Mouse (Mus musculus) splenic B cell, adult 2 months (primary cell): Measurements from ENCODE around the gene Znhit6.

Experiments
- DNase-seq: peaks from one replicate; pipeline ENCODE4 v3.0.0-alpha.2; 2011; ENCODE audit warnings: low read depth, low spot score
- H3K27me3 ChIP-seq: 2 replicates; pipeline ENCODE4 v1.6.1; 2012; ENCODE audit warnings: mild to moderate bottlenecking, low read length, moderate library complexity, mixed read lengths; ENCODE audit not compliant: control insufficient read depth, poor library complexity, insufficient read depth, severe bottlenecking
- H3K36me3 ChIP-seq: 2 replicates; pipeline ENCODE4 v1.6.1; 2012; ENCODE audit warnings: mild to moderate bottlenecking, low read length, moderate library complexity, mixed read lengths; ENCODE audit not compliant: control insufficient read depth, poor library complexity, insufficient read depth, severe bottlenecking

The Znhit6 gene

DNA sequence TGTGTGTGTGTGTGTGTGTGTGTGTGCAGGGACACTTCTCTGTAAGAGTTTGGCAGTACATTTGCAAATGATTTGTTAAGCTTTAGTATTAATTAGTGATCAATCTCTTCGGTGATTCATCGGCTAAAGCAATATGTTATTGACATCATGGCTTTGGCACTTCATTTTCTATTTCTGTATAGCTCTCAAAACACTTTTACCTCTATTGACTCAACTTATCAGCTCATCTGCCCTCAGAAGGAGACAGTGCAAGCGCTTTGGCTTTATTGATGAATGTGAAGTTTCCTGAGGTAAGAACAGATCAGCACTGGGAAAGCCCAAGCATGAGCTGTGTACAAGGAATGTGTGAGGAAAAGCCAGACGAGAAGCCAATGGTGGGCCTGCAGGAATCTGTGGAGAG, 45.2 kb downstream of the Znhit6 start:
- DNase-seq = no peak
- Histone ChIP-seq H3K36me3 (no peaks in the 10 kb centered on the region), H3K27me3 (0 out of 2 replicates have a peak, but pooled peaks cover 2% of the 10 kb centered on the region)

DNA sequence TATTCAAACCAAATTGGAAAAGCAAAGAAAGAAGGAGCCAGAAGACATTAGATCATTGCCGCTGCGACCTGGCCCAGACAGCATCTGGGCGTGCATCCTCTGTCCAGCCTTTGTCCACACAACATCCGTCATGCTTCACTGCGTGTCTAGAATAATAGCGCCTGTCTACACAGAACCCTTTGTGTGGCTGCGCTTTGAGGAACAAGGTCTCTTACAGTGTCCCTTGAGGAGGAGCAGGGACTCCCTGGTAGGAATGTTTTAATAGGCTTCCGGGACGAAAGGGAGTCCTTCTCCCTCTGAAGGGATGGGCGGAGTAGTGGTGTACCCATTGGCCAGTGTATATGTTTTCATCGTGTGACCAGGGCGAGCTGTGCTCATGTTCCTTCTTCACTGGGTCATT, 47.0 kb downstream of the Znhit6 start:
- DNase-seq = no peak
- no peaks in the 10 kb centered on the region for H3K36me3 ChIP-seq
- H3K27me3 ChIP-seq = 0 out of 2 replicates have a peak, but pooled peaks cover 2% of the 10 kb centered on the region

DNA sequence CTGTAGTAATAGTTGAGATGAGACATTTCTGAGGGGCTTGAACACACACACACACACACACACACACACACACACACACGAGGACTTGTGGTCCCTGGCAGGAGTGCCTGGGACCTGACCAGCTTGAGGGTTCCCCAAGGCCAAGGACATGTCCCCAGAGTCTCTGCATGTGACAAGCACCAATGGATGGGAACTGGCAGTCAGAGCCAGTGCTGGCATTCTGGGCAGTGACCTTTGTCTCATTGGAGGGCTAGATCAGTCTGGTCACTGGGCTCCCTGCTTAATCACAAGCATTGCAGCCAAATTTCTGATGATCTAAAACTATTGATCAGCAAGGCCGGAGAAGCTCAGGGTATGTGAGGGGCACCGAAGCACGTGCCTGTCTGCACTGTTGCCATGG, 48.8 kb downstream of the Znhit6 start:
- Histone ChIP-seq H3K27me3 (0 out of 2 replicates have a peak, but pooled peaks cover 2% of the 10 kb centered on the region), H3K36me3 (no peaks in the 10 kb centered on the region)
- no peak for DNase-seq

DNA sequence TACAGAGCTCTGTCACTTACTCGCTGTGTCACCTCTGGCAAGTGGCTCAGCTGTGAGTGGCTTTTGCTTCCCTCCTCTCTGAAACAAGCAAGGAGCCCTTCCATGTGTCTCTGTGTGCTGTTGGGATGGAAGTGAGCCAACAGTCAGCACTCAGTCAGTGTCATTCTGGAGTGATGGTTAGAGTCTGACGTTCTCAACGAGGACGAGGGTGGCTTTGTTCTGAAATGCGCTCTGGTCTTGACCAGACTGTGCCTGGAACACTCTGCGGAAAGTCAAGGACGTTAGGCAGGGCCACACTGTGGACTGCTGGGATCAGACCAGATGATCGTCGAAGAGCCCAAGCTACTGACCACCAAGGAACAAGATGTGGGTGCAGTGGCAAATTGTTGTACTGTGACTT, 49.5 kb downstream of the Znhit6 start:
- 0 out of 2 replicates have a peak, but pooled peaks cover 2% of the 10 kb centered on the region for H3K27me3 ChIP-seq
- DNase-seq = no peak
- H3K36me3 ChIP-seq = no peaks in the 10 kb centered on the region

DNA sequence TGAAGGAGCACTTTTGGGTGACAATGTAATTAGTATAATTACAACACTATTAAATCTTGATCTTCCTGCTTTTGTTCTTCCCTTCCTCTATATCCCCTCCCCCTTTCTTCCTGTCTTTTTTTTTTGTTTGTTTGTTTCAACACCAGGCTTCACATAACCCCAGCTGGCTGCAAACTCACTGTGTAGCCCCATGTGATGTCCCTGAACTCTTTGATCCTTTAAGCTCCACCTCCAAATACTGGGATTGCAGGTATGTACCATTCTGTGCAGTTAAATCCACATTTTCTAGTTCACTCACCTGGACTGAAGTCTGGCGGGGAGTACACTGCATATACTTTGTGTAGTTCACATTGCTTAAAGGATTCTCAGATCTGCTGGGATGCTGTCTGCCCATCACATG, 50.1 kb downstream of the Znhit6 start:
- DNase-seq = no peak
- H3K36me3 ChIP-seq = no peaks in the 10 kb centered on the region
- H3K27me3 ChIP-seq = 0 out of 2 replicates have a peak, but pooled peaks cover 2% of the 10 kb centered on the region

DNA sequence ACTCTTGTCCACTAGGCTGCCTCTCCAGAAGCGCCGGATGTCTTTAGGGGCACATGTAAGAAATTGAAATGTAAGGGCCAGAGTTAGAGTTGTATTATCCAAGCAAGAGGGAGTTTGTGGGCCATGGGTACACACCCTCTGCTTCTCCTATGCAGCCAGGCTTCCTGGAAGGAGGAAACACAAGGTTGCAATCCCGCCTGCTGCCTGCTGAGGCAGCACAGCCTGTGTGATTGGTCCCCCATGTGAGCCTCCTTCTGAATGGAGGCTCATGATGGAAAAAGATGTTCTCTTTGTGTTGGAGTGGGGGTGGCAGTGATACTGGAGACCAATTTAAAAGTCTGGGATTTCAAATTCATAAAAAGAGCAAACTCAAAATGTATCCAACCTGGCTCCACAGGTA, 51.8 kb downstream of the Znhit6 start:
- Histone ChIP-seq H3K36me3 (no peaks in the 10 kb centered on the region), H3K27me3 (0 out of 2 replicates have a peak, but pooled peaks cover 2% of the 10 kb centered on the region)
- DNase-seq = no peak

DNA sequence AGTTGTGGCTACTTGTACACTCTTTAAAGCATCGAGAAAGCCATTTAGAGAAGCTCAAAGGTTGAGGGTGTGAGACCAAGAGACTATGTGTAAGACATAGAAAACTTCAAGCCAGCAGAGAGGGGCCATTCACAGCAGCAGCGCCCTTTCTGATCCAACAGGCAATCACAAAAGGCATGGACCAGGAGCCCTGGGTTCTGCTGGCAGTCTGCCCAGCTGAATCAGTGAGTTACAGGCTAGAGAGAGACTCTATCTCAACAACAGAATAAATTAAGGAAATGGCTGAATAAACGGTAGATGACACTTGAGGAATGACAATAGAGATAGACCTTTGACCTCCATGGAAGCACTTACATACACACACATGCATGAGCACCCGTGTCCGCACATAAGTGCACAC, 52.6 kb downstream of the Znhit6 start:
- Histone ChIP-seq H3K27me3 (0 out of 2 replicates have a peak, but pooled peaks cover 2% of the 10 kb centered on the region), H3K36me3 (no peaks in the 10 kb centered on the region)
- DNase-seq = no peak

DNA sequence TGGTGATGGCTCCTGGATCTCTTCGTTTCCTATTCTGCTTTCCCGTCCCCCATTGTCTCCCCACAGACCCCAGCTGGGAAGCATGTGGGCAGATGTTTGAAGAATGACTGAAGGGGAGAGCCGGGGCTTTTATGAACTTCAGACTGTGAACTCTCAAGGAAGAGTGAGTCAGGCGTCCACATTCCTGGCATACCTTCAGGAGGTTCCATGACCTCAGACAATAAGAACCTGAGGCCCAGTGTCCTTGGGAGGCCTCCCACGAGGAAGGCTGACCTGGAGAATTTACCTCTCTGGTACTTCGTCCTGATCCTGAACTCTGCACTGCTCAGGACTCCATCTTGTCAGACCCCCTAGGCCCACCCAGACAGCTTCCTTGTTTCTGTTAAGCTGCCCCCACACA, 56.9 kb downstream of the Znhit6 start:
- H3K27me3 ChIP-seq = no peaks in the 10 kb centered on the region
- H3K36me3 ChIP-seq = no peaks in the 10 kb centered on the region
- DNase-seq = no peak

DNA sequence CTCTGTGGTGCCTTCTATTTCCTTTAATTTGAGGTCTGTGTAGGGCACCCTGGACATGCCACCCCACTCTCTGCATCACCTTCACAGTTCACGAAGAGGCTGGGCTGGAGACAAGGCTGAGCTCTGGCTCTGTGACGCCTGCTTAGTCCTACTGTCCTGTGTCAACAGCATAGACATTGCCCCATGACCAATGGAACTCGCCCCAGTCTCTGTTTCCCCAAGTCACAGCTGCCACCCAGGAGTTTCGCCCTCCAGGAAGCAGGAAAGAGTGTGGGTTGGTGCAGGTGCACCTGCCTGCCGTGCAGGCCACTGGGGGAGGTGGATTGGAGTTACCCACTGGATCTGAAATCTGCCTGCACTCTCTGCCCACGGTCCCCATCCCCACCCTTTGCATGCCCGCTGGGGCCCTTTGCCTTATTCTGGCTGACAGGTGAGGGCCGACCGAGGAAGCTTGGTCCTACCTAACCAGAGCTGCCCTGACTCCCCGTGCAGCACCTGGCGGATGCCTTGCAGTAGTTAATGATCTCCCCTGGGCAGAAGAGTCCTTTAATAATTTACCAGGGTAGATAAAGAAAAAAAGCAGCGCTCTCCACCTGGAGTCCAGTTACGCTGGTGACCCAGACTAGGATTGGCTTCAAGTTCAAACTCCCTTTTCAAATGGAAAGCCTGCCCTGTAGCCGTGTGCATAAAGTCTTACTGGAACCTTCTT, 58.2 kb downstream of the Znhit6 start:
- no peak for DNase-seq
- Histone ChIP-seq H3K27me3 (no peaks in the 10 kb centered on the region), H3K36me3 (no peaks in the 10 kb centered on the region)

DNA sequence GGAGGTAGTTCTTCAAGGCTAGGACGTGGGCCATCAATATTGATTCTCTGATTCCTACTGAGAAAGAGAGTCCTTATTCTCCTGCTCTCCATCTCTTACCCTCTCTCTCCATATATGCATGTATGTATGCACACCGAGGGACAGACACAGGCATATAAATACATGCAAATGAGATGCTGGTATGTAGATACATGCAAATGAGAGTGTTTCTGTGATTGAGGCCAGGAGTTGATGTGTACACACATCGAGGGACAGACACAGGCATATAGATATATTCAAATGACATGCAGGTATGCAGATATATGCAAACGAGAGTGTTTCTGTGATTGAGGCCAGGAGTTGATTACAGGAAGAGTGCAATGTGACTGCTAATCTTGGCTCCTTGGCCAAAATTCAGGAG, 64.2 kb downstream of the Znhit6 start:
- H3K36me3 ChIP-seq = no peaks in the 10 kb centered on the region
- DNase-seq = no peak
- H3K27me3 ChIP-seq = no peaks in the 10 kb centered on the region

DNA sequence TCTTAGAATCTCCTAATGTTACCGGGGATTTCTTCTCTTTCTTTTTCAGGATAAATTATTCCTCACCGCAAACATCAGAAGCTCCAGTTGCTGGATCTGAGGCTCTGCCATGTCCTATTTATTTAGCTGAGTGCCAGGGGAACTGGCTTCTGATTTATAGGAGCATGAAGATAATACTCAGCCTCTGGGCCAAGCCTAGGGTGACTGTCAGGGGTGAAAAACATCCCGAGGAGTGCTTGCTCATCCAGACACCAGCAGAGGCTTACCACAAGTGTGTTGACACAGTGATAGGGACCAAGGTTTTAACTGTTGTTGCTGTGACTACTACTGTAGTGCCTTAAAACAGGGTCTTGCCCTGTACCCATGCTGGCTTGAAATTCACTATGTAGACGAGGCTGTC, 64.6 kb downstream of the Znhit6 start:
- Histone ChIP-seq H3K27me3 (no peaks in the 10 kb centered on the region), H3K36me3 (no peaks in the 10 kb centered on the region)
- no peak for DNase-seq

DNA sequence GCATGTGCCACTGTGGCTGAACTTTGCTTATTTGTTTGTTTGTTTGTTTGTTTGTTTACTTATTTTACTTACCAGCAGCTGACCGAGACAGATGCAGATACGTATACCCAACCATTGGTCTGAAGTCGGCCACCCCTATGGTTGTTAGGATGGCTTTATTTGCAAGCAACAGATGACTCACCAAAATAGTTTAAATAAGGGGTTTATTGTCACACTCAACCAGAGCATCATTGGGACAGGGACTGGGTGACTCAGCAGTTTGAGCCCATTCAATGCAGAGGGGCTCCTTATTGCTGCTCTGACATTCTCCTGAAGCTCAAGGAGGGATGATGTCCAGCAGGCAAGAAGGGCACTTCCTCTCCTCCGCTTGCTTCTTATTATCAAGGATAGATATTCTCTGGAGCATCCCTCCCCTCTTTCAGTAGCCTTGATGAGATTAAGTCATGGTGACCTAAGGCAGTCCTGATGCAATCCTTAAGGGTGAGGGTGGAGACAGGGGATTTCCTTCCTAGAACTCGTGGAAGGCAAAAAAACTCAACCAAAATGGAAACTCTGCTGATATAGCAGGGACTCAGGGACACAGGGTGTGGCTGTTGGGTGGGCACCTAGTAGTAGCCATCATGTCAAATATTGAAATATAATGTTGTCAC, 65.2 kb downstream of the Znhit6 start:
- H3K36me3 ChIP-seq = no peaks in the 10 kb centered on the region
- DNase-seq = no peak
- no peaks in the 10 kb centered on the region for H3K27me3 ChIP-seq

DNA sequence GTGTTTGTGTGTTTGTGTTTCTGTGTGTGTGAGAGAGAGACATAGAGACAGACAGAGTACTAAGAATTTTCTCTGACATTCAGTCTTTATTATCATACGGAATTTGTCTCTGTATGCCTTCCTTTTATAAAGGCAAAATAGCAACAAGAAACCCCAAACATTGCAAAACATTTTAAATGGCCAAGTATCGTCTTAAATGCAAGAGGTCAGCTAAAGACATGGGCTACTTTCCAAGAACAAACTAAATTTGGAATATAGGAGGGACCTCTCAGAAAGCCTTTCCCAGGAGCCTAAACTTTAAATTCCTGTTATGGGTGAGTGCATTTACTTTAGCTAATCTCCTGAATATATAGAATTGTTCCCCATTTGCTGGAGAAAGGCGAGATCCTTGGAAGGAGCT, 65.9 kb downstream of the Znhit6 start:
- Histone ChIP-seq H3K27me3 (no peaks in the 10 kb centered on the region), H3K36me3 (no peaks in the 10 kb centered on the region)
- DNase-seq = no peak

DNA sequence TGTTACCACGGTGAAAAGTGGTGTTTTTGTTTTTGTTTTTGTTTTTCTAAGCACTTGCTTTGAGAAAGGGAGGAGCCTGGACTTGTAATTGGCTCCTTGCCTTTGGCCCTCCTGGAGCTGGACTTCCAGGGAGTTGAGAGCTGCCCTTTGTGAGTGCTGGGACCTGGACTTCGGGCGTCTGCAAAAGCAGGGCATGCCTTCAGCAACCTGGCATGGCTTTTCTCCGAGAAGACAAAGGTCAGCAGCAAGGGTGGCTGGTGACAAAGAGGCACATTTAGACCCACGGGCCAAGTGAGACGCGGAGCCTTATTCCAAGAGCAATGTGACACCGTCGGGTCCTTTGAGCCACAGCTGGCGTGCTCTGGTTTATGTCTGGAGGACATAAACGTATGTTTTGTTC, 66.9 kb downstream of the Znhit6 start:
- Histone ChIP-seq H3K36me3 (no peaks in the 10 kb centered on the region), H3K27me3 (no peaks in the 10 kb centered on the region)
- DNase-seq = no peak

DNA sequence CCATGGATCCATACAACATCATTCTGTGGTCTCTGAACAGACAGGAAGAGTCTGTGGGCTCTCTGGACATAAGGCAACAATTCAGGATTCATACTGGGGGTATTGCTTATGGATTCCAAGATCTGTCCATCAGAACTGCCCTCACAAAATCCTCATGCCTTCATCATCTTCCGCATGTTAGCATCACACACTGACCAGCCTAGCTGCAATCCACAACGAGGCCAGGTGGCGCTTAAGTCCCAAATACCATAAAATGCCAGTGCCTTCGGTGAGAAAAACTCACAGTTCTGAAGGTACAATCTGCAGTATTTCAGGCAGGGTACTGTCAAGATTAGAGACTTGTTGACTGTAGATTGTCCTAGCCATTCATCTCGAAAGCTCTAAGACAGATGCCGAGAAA, 69.5 kb downstream of the Znhit6 start:
- DNase-seq = no peak
- Histone ChIP-seq H3K36me3 (no peaks in the 10 kb centered on the region), H3K27me3 (no peaks in the 10 kb centered on the region)
